Mouse (Mus musculus) neutrophil, adult 5-6 weeks (primary cell): ENCODE results near the gene Olfr1062. TPM values are rescaled to one million over a fixed set of nuclear protein-coding genes. Genes with fewer than 3 reads are reported as not detected.
"Not testable (repeated sequence)": the region's sequence is repeated elsewhere in the genome, so short reads cannot be mapped to it uniquely, and the experiment has no call there.

Experiments used
- ATAC-seq: fragments of 151-379, 151-347 bp; 2 replicates; pipeline ENCODE4 v1.8.0; 2017; ENCODE audit warnings: mild to moderate bottlenecking, moderate TSS enrichment; ENCODE audit not compliant: insufficient number of reproducible peaks, poor library complexity, low FRiP score, severe bottlenecking; ENCODE audit errors: extremely low read depth
- total RNA-seq: library from RNA; stranded (forward); fragments of 200-1000 nt; gene quantifications from 2 replicates; pipeline ENCODE4 v1.2.3, GENCODE M21; 2017

Gene Olfr1062
- not detected in 2 replicates for total RNA-seq

DNA sequence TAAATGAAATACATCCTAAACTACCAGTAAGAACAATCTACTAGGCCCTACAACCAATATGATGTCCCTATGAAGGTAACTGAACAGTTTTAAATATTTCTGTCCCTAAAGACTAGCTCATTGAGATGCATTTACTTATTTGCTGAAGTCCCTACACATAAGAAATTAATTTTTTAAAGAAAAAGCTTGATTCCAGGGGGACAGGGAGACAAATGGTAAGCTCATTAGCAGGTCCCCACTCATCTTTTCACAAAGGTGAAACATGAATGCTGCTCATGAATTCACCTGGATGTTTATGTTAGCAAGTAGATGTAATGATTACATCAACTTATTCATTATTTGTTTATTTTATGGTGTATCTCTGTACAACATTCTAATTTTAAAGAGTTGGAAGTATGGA is at the start of gene Olfr1062:
Olfr1062 (minus strand) TSS at position 101 of the 400 bp plus-strand sequence.
- not testable (repeated sequence) for ATAC-seq

DNA sequence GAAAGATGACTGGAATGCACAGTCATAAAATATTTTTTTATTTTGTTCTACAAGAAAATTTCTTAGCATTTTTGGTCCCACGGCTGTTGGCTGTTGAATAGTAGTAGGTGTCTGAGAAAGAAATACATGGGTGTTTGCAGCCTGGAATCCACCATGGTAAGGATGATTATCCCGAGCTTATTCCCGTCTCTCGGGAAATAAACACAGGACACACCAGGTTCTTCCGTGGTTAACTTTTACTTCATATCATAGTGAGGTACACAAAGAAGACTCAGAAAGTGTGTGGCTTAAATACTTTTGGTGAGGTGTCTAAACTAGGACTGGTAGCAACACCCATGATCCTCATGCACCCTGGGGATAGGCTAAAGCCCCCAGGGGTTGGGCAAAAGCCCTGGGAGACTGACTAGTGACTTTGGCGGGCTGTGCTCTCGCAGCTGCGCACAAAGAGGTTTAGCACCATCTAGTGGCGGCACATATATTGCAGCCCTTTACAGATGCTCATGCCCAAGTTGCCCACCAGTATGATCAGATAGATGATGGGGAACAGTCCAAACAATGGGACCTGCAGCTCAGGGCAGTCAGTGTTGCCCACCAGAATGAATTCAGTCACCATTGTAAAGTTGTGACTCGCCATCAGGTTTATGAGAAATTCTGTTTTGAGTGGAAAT is 38.0 kb upstream of the Olfr1062 start:
- ATAC-seq = 0 out of 2 replicates have a peak, but pooled peaks have one; percentile 19

DNA sequence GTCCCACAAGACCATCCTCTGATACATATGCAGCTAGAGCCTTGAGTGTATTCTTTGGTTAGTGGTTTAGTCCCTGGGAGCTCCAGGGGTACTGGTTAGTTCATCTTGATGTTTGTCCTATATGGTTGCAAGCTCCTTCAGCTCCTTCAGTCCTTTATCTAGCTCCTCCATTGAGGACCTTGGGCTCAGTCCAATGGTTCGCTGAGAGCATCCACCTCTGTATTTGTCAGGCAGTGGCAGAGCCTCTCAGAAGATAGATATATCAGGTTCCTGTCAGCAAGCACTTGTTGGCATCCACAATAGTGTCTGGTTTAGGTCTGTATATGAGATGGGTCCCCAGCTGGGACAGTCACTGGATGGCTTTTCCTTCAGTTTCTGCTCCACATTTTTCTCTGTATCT is 33.9 kb upstream of the Olfr1062 start:
- ATAC-seq = no peak

DNA sequence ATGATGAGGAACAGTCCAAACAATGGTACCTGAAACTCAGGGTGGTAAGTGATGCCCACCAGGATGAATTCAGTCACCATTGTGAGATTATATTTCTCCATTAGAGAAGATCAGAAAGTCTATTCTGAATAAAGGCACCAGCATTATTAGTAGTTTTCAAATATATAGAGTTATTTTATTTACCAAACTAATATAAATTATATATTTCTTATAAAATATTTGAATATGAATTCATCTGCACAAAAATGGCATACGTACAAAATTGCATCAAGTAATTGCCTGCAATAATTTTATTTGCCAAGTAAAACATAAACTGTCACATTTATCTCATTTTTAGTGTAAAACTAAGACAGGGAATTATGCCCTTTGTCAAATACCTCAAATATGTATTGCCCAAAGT is 29.6 kb upstream of the Olfr1062 start, which contains the start of gene Olfr1066:
Olfr1066 (minus strand) TSS at position 101 of the 400 bp plus-strand sequence.
- no peak for ATAC-seq

DNA sequence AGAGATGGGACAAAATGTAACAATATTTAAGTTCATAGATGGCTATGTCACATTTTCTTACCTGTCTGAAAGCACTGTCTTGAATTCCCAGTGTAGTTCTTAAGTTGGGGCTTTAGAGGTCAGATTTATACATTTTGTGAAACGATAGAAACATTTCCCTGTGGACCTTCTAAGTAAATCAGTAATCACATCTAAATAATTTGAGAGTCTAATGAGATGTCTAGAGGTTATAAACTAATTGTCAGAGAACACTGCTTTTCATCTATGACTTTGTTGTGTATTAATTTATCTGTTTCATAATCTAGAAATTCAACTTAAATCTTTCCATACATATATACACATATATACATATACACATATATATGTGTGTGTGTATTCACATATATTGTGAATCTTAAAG is 23.9 kb upstream of the Olfr1062 start, which contains the start of gene Olfr1065:
Olfr1065 (minus strand) TSS at position 101 of the 400 bp plus-strand sequence.
- not testable (repeated sequence) for ATAC-seq

DNA sequence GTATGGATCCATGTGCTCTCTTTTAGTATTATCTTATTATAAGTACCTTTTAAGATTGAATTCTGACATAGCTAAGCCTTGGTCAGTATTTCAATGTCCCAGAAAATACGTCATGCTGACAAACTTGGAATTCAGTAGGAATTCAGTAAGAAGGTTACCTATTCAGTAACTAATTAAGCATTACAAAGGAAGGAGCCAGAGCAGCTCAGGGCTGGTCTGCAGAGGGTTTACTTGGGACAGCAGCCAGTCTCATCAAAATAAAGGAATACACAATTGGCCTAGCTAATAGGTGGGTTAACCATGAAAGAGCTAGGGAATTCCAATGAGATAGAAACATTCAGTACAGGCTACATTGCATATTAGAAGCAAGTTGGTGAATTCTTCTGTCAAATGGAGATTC is 15.6 kb upstream of the Olfr1062 start:
- ATAC-seq = not testable (repeated sequence)

DNA sequence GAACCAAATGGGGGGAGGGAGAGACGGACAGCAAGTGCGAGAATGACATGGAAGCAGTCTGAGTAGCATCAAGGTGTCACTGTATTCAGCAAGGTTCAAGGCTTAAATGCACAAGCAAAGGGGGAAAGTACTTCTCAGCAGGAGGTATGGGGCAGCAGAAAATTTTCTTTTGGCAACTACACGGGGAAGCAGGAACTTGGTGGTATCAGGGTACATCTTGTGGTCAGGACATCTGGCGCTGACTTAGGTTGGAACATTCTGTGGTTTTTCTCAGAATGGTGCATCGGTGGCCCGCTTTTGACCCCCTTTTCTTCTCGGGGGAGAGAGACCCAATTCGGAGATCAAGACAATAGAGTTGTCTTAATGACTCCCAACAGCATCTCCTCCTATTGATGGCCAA is 2.0 kb upstream of the Olfr1062 start:
- ATAC-seq = not testable (repeated sequence)

DNA sequence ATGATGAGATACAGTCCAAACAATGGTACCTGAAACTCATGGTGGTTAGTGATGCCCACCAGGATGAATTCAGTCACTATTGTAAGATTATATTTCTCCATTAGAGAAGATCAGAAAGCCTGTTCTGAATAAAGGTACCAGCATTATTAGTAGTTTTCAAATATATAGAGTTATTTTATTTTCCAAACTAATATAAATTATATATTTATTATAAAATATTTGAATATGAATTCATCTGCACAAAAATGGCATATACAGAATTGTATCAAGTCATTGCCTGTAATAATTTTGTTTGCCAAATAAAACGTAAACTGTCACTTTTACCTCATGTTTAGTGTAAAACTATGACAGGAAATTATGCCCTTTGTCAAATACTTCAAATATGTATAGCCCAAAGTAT is 12.6 kb downstream of the Olfr1062 start, which contains the start of gene Olfr1061:
Olfr1061 (minus strand) TSS at position 101 of the 400 bp plus-strand sequence.
- no peak for ATAC-seq

DNA sequence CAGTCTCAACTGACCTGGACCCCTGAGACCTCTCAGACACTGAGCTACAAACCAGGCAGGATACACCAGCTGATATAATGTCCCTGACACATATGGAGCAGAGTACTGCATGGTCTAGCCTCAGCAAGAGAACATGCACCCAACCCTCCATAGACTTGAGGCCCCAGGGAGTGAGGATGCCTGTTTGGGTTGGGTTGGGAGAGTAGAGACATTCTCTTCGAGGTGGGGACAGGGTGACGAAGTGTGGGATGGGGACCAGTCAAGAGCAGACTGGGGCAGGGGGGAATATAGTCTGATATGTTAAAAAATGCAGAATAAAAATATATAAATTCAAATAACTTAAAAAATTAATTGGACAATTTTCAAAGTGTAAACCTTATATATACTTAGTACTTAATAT is 31.4 kb downstream of the Olfr1062 start:
- ATAC-seq = no peak

DNA sequence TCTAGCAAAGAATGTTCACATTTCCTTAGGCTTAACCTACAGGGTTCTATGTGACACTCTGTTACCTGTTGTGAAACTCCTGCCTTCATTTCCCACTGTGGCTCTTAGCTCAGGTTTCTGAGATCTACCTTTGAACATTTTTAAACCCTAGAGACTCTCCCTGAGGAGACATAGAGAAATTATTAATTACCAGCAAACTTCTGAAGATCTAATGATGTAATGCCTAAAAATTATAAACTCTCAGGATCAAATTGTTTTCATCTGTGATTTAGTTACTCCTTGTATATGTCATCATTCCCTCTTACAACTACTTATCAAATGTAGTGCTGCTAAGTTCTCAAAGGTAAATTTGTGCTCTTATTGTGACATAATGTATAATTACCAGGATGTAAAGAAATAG is 38.1 kb downstream of the Olfr1062 start, which contains the start of gene Olfr1058:
Olfr1058 (minus strand) TSS at position 101 of the 400 bp plus-strand sequence.
- not testable (repeated sequence) for ATAC-seq

DNA sequence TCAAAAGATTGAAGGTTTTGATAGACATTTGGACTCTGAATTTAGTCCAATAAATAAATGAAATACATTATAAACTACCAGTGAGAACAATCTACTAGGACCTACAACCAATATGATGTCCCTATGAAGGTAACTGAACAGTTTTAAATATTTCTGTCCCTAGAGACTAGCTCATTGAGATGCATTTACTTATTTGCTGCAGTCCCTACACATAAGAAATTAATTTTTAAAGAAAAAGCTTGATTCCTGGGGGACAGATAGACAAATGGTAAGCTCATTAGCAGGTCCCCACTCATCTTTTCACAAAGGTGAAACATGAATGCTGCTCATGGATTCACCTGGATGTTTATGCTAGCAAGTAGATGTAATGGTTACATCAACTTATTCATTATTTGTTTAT is 48.3 kb downstream of the Olfr1062 start, which contains the start of gene Olfr1057:
Olfr1057 (minus strand) TSS at position 101 of the 400 bp plus-strand sequence.
- no peak for ATAC-seq

Other genes starting within 250 kb of the Olfr1062 start
- not detected in 2 replicates for gene Olfr1044, start 248.9 kb downstream of the Olfr1062 start, total RNA-seq
- 0.37 TPM in 1 of 2 replicates, not detected in the other for gene Olfr52, start 241.1 kb downstream of the Olfr1062 start, total RNA-seq
- not detected in 2 replicates for gene Olfr1045, start 223.7 kb downstream of the Olfr1062 start, total RNA-seq
- not detected in 2 replicates for gene Olfr1046, start 207.4 kb downstream of the Olfr1062 start, total RNA-seq
- gene Olfr1047, start 195.3 kb downstream of the Olfr1062 start, total RNA-seq = not detected in 2 replicates
- gene Olfr1048, start 186.5 kb downstream of the Olfr1062 start, total RNA-seq = not detected in 2 replicates
- not detected in 2 replicates for gene Olfr1049, start 168.4 kb downstream of the Olfr1062 start, total RNA-seq
- gene Olfr1051, start 147.7 kb downstream of the Olfr1062 start, total RNA-seq = 0.58 TPM in 1 of 2 replicates, not detected in the other
- gene Olfr1052, start 134.3 kb downstream of the Olfr1062 start, total RNA-seq = not detected in 2 replicates
- not detected in 2 replicates for gene Olfr1053, start 111.5 kb downstream of the Olfr1062 start, total RNA-seq
- not detected in 2 replicates for gene Olfr1054, start 91.3 kb downstream of the Olfr1062 start, total RNA-seq
- not detected in 2 replicates for gene Olfr1055, start 76.5 kb downstream of the Olfr1062 start, total RNA-seq
- gene Olfr1056, start 64.3 kb downstream of the Olfr1062 start, total RNA-seq = not detected in 2 replicates
- gene Olfr1057, start 48.4 kb downstream of the Olfr1062 start, total RNA-seq = not detected in 2 replicates
- not detected in 2 replicates for gene Olfr1058, start 38.2 kb downstream of the Olfr1062 start, total RNA-seq
- not detected in 2 replicates for gene Olfr1061, start 12.7 kb downstream of the Olfr1062 start, total RNA-seq
- not detected in 2 replicates for gene Olfr1065, start 23.8 kb upstream of the Olfr1062 start, total RNA-seq
- not detected in 2 replicates for gene Olfr1066, start 29.5 kb upstream of the Olfr1062 start, total RNA-seq
- gene Olfr228, start 60.6 kb upstream of the Olfr1062 start, total RNA-seq = not detected in 2 replicates
- gene Olfr1076, start 81.7 kb upstream of the Olfr1062 start, total RNA-seq = not detected in 2 replicates
- not detected in 2 replicates for gene Olfr1079, start 115.7 kb upstream of the Olfr1062 start, total RNA-seq
- gene Olfr1080, start 131.5 kb upstream of the Olfr1062 start, total RNA-seq = not detected in 2 replicates
- gene Olfr1082, start 172.2 kb upstream of the Olfr1062 start, total RNA-seq = not detected in 2 replicates
- not detected in 2 replicates for gene Olfr1084, start 213.0 kb upstream of the Olfr1062 start, total RNA-seq
- 0.12 TPM in 1 of 2 replicates, not detected in the other for gene Olfr1085, start 235.3 kb upstream of the Olfr1062 start, total RNA-seq